Mouse (Mus musculus): ENCODE measurements around the gene Lamb3. TPM values are rescaled to one million over a fixed set of nuclear protein-coding genes. Genes with fewer than 3 reads are reported as not detected.

The Lamb3 gene
- polyA plus RNA-seq, 1 experiment from 2014 or later = 1.5 TPM

- WGBS (ENCODE audit: insufficient replicate concordance) = 2% methylated on average over 5 of the region's 5 CpGs
These were observed 178.6 kb downstream of the Lamb3 start for GRCm38 (mm10) chr1:193386136-193386535.

GRCm38 (mm10) chr1:193387241-193387640 is 179.7 kb downstream of the Lamb3 start:
- no peaks in the 10 kb centered on the region for H3K9me3 ChIP-seq (ENCODE audit: low read length)
- H3K27ac ChIP-seq (ENCODE audit: low read depth) = no peak overlapping the region
- no peak overlapping the region for H3K4me3 ChIP-seq (ENCODE audit: low read depth, low read length)
- no peaks in the 10 kb centered on the region for H3K36me3 ChIP-seq (replicated peaks; ENCODE audit: insufficient read depth, low read length)
- H3K4me1 ChIP-seq (ENCODE audit: insufficient read depth) = peaks cover 6% of the 10 kb centered on the region
- 0 out of 2 replicates have a peak, but pooled peaks cover 3% of the 10 kb centered on the region for H3K27me3 ChIP-seq (ENCODE audit: insufficient read depth, low read length)
- no peak overlapping the region for H3K4me2 ChIP-seq (ENCODE audit: low read depth, low read length)
- 60% methylated on average over 2 of the region's 2 CpGs for WGBS (ENCODE audit: insufficient replicate concordance)
- H3K9ac ChIP-seq (replicated peaks) = no peak overlapping the region
- no peak for ATAC-seq
- no peak for DNase-seq
- TF ChIP-seq EP300 (IDR thresholded peaks at IDR 0.05; ENCODE audit: low read depth) = no peak
- no peak for TF ChIP-seq CTCF (IDR thresholded peaks at IDR 0.05; ENCODE audit: low read depth)

More at GRCm38 (mm10) chr1:193386136-193386535, 178.6 kb downstream of the Lamb3 start:
- Histone ChIP-seq H3K9me3 (ENCODE audit: low read length) (no peaks in the 10 kb centered on the region), H3K27ac (ENCODE audit: low read depth) (no peak overlapping the region), H3K9ac (replicated peaks) (no peak overlapping the region), H3K36me3 (replicated peaks; ENCODE audit: insufficient read depth, low read length) (no peaks in the 10 kb centered on the region), H3K4me3 (ENCODE audit: low read depth, low read length) (no peak overlapping the region), H3K4me2 (ENCODE audit: low read depth, low read length) (no peak overlapping the region), H3K4me1 (ENCODE audit: insufficient read depth) (peaks cover 7% of the 10 kb centered on the region), H3K27me3 (ENCODE audit: insufficient read depth, low read length) (0 out of 2 replicates have a peak, but pooled peaks cover 3% of the 10 kb centered on the region)
- peak; percentile 51 for ATAC-seq
- peak; percentile 83 for DNase-seq
- TF ChIP-seq CTCF (IDR thresholded peaks at IDR 0.05; ENCODE audit: low read depth) (peak; percentile 87), EP300 (IDR thresholded peaks at IDR 0.05; ENCODE audit: low read depth) (no peak)

- TF ChIP-seq CTCF (IDR thresholded peaks at IDR 0.05; ENCODE audit: low read depth) (no peak), EP300 (IDR thresholded peaks at IDR 0.05; ENCODE audit: low read depth) (no peak)
- 25% methylated on average over 3 of the region's 3 CpGs for WGBS (ENCODE audit: insufficient replicate concordance)
These were observed 182.0 kb downstream of the Lamb3 start for GRCm38 (mm10) chr1:193389505-193389904.

DNA sequence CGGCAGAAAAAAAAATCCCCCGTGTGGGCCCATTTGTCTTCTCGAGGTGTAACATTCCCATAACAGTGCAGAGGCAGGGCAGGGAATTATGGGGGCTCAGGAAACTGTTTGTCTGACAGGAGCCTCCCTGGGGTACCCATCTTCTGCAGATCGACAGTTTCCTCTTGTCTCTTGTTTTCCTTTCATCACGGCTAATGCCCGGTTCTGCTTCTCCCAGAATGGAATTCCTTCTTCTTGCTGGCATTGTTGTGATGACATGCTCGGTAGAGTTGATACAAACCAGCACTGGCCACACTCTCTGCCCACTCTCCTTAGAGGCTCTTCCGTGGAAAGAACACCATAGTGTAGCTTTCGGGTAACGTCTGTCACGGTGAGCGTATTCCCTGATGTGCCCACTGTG is 182.5 kb downstream of the Lamb3 start:
- DNase-seq = no peak
- no peak overlapping the region for H3K4me3 ChIP-seq (ENCODE audit: low read depth, low read length)
- H3K27me3 ChIP-seq (ENCODE audit: insufficient read depth, low read length) = no peaks in the 10 kb centered on the region
- H3K9me3 ChIP-seq (ENCODE audit: low read length) = no peaks in the 10 kb centered on the region
- H3K4me1 ChIP-seq (ENCODE audit: insufficient read depth) = no peaks in the 10 kb centered on the region
- H3K36me3 ChIP-seq (replicated peaks; ENCODE audit: insufficient read depth, low read length) = no peaks in the 10 kb centered on the region
- H3K27ac ChIP-seq (ENCODE audit: low read depth) = no peak overlapping the region
- H3K9ac ChIP-seq (replicated peaks) = no peak overlapping the region
- no peak overlapping the region for H3K4me2 ChIP-seq (ENCODE audit: low read depth, low read length)
- TF ChIP-seq CTCF (IDR thresholded peaks at IDR 0.05; ENCODE audit: low read depth) (no peak), EP300 (IDR thresholded peaks at IDR 0.05; ENCODE audit: low read depth) (no peak)
- 58% methylated on average over 12 of the region's 12 CpGs for WGBS (ENCODE audit: insufficient replicate concordance)
- ATAC-seq = no peak

More at GRCm38 (mm10) chr1:193389505-193389904, 182.0 kb downstream of the Lamb3 start:
- no peak overlapping the region for H3K27ac ChIP-seq (ENCODE audit: low read depth)
- DNase-seq (no peak), ATAC-seq (no peak)
- no peaks in the 10 kb centered on the region for H3K36me3 ChIP-seq (replicated peaks; ENCODE audit: insufficient read depth, low read length)
- no peaks in the 10 kb centered on the region for H3K4me1 ChIP-seq (ENCODE audit: insufficient read depth)
- no peak overlapping the region for H3K4me2 ChIP-seq (ENCODE audit: low read depth, low read length)
- H3K27me3 ChIP-seq (ENCODE audit: insufficient read depth, low read length) = no peaks in the 10 kb centered on the region
- no peaks in the 10 kb centered on the region for H3K9me3 ChIP-seq (ENCODE audit: low read length)
- H3K9ac ChIP-seq (replicated peaks) = no peak overlapping the region
- no peak overlapping the region for H3K4me3 ChIP-seq (ENCODE audit: low read depth, low read length)

- WGBS (ENCODE audit: insufficient replicate concordance) = 75% methylated on average over 3 of the region's 3 CpGs
- DNase-seq (no peak), ATAC-seq (no peak)
- Histone ChIP-seq H3K4me3 (ENCODE audit: low read depth, low read length) (no peak overlapping the region), H3K36me3 (replicated peaks; ENCODE audit: insufficient read depth, low read length) (no peaks in the 10 kb centered on the region), H3K27ac (ENCODE audit: low read depth) (no peak overlapping the region), H3K9ac (replicated peaks) (no peak overlapping the region), H3K4me1 (ENCODE audit: insufficient read depth) (no peaks in the 10 kb centered on the region), H3K27me3 (ENCODE audit: insufficient read depth, low read length) (no peaks in the 10 kb centered on the region), H3K9me3 (ENCODE audit: low read length) (no peaks in the 10 kb centered on the region), H3K4me2 (ENCODE audit: low read depth, low read length) (no peak overlapping the region)
- 0 out of 2 replicates have a peak, but pooled peaks have one; percentile 8 for TF ChIP-seq CTCF (IDR thresholded peaks at IDR 0.05; ENCODE audit: low read depth)
- no peak for TF ChIP-seq EP300 (IDR thresholded peaks at IDR 0.05; ENCODE audit: low read depth)
These were observed 184.8 kb downstream of the Lamb3 start for GRCm38 (mm10) chr1:193392266-193392665.

Other genes with a start within 250 kb of the Lamb3 start
- 1.6 and 1.8 TPM in 2 replicates for gene Syt14, start 171.9 kb upstream of the Lamb3 start, polyA plus RNA-seq (2015; fragmentation: Nextera tagmentation; extraction: Ambion mirVana)
- 1.5 and 1.9 TPM in 2 replicates for gene Diexf, start 77.4 kb upstream of the Lamb3 start, polyA plus RNA-seq (2015; fragmentation: Nextera tagmentation; extraction: Ambion mirVana)
- gene Irf6, start 54.6 kb upstream of the Lamb3 start, polyA plus RNA-seq (2015; fragmentation: Nextera tagmentation; extraction: Ambion mirVana) = 6.5 and 9.7 TPM in 2 replicates
- gene A130010J15Rik, start 39.7 kb upstream of the Lamb3 start, polyA plus RNA-seq (2015; fragmentation: Nextera tagmentation; extraction: Ambion mirVana) = 4.8 and 6.2 TPM in 2 replicates
- 8.3 and 9.1 TPM in 2 replicates for gene Traf3ip3, start 6.0 kb upstream of the Lamb3 start, polyA plus RNA-seq (2015; fragmentation: Nextera tagmentation; extraction: Ambion mirVana)
- 252 and 257 TPM in 2 replicates for gene Hsd11b1, start 56.4 kb downstream of the Lamb3 start, polyA plus RNA-seq (2015; fragmentation: Nextera tagmentation; extraction: Ambion mirVana)
- 269 and 386 TPM in 2 replicates for gene G0s2, start 65.5 kb downstream of the Lamb3 start, polyA plus RNA-seq (2015; fragmentation: Nextera tagmentation; extraction: Ambion mirVana)
- gene Camk1g, start 162.6 kb downstream of the Lamb3 start, polyA plus RNA-seq (2015; fragmentation: Nextera tagmentation; extraction: Ambion mirVana) = 0.15 and 0.24 TPM in 2 replicates

All from liver, postnatal 0 days (tissue).